Mouse (Mus musculus) midbrain, postnatal 0 days (tissue): ENCODE data around the gene Krtap31-2. TPM values are rescaled to one million over a fixed set of nuclear protein-coding genes. Genes with fewer than 3 reads are reported as not detected.

Experiments
- ATAC-seq: fragments of 200-750 bp; cut with Nextera tagmentation; 2 replicates; pipeline ENCODE4 v1.8.0; 2017; ENCODE audit warnings: moderate number of reproducible peaks, mild to moderate bottlenecking, moderate TSS enrichment, moderate library complexity; ENCODE audit not compliant: low FRiP score
- DNase-seq: peaks from one replicate; pipeline ENCODE4 v3.0.0-alpha.2; 2015; ENCODE audit warnings: low spot score
- H3K27ac ChIP-seq: fragments of 300-500 bp; sonication (generic); 2 replicates; pipeline ENCODE4 v1.5.1; 2014; ENCODE audit warnings: low read depth, mild to moderate bottlenecking, low read length, mixed read lengths
- H3K27me3 ChIP-seq: fragments of 300-500 bp; sonication (generic); 2 replicates; pipeline ENCODE4 v1.6.1; 2014; ENCODE audit warnings: low read length, control low read depth, mixed read lengths; ENCODE audit not compliant: insufficient read depth
- H3K36me3 ChIP-seq: fragments of 300-500 bp; sonication (generic); 2 replicates; pipeline ENCODE4 v1.6.1; 2014; ENCODE audit warnings: low read length, control low read depth, mixed read lengths; ENCODE audit not compliant: insufficient read depth
- H3K4me1 ChIP-seq: fragments of 300-500 bp; sonication (generic); 2 replicates; pipeline ENCODE4 v1.6.1; 2014; ENCODE audit warnings: mild to moderate bottlenecking, control low read depth, antibody characterized with exemption, low read length, mixed read lengths; ENCODE audit not compliant: insufficient read depth
- H3K4me2 ChIP-seq: fragments of 300-500 bp; sonication (generic); 2 replicates; pipeline ENCODE4 v1.6.1; 2014; ENCODE audit warnings: low read depth, mild to moderate bottlenecking, low read length, mixed read lengths; ENCODE audit not compliant: poor library complexity, severe bottlenecking
- H3K4me3 ChIP-seq: fragments of 300-500 bp; sonication (generic); 2 replicates; pipeline ENCODE4 v1.5.1; 2014; ENCODE audit warnings: low read depth, mild to moderate bottlenecking, low read length, moderate library complexity
- H3K9ac ChIP-seq: fragments of 300-500 bp; sonication (generic); replicated peaks from 2 replicates; pipeline ENCODE4 v1.6.1; 2014; ENCODE audit warnings: mild to moderate bottlenecking, low read length, moderate library complexity, mixed read lengths; ENCODE audit not compliant: poor library complexity, severe bottlenecking
- H3K9me3 ChIP-seq: fragments of 300-500 bp; sonication (generic); 2 replicates; pipeline ENCODE4 v1.6.1; 2016; ENCODE audit warnings: low read length, control low read depth
- CTCF ChIP-seq: IDR thresholded peaks from 2 replicates; pipeline ENCODE4 v1.5.1; 2016; ENCODE audit warnings: antibody characterized with exemption, mild to moderate bottlenecking
- WGBS: fragments of 180-500 bp; shearing (Covaris S2); extraction: QIAGEN DNeasy Blood & Tissue Kit; methylation state at CpG from one replicate; pipeline ENCODE4 v1.1.7; 2014; 5-methylcytosine and 5-hydroxymethylcytosine counted together
- polyA plus RNA-seq: library from polyadenylated mRNA; unstranded; fragments of >200 nt; fragmentation: Nextera tagmentation; extraction: Ambion mirVana; gene quantifications from 2 replicates; pipeline ENCODE4 v1.2.1, GENCODE M21; 2015
- total RNA-seq: library from RNA; depleted of rRNA; stranded (reverse); fragments of >200 nt; gene quantifications from 2 replicates; pipeline ENCODE4 v1.2.3, GENCODE M21; 2014; rRNA removed

Krtap31-2 gene
- total and polyA plus RNA-seq, 2 experiments from 2014 or later = not detected

- no peak for TF ChIP-seq CTCF
- Histone ChIP-seq H3K4me2 (no peak overlapping the region), H3K9ac (no peak overlapping the region), H3K4me1 (no peaks in the 10 kb centered on the region), H3K27me3 (no peaks in the 10 kb centered on the region), H3K36me3 (no peaks in the 10 kb centered on the region), H3K4me3 (no peak overlapping the region), H3K27ac (no peak overlapping the region), H3K9me3 (no peaks in the 10 kb centered on the region)
- ATAC-seq (no peak), DNase-seq (no peak)
- WGBS = 83% methylated on average over 2 of the region's 2 CpGs
Measured at GRCm38 (mm10) chr11:99965961-99966360, 29.9 kb downstream of the Krtap31-2 start.

DNA sequence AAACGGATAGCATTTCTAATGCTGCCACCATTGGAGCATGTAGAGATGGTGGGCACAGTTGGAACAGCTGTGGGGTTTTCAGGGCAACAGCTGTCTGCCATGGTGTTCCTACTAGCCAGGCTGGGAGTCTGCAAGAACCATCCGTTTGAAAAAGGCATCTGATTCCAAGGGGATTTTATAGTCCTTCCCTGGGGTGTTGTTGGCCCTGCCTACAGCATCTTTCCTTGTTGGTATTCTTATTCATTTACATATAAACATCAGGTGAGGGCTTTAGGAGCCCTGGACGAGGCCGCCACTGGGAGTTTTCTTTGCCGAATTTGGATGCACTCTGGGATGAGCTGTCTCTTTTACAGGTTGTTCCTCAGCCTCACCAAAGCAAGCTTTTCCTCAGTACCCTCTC is 42.9 kb downstream of the Krtap31-2 start, which contains the start of gene Krtap29-1:
Gene Krtap29-1, minus strand, starts transcription at position 101 of the 400 bp plus-strand sequence.
- Histone ChIP-seq H3K27me3 (no peaks in the 10 kb centered on the region), H3K4me1 (no peaks in the 10 kb centered on the region), H3K9ac (no peak within 1 kb of the TSS), H3K4me2 (no peak within 1 kb of the TSS), H3K9me3 (no peaks in the 10 kb centered on the region), H3K4me3 (no peak within 1 kb of the TSS), H3K27ac (no peak within 1 kb of the TSS), H3K36me3 (no peaks in the 10 kb centered on the region)
- DNase-seq (no peak), ATAC-seq (no peak)
- 73% methylated on average over 5 of the region's 5 CpGs for WGBS
- no peak for TF ChIP-seq CTCF

- Histone ChIP-seq H3K4me1 (no peaks in the 10 kb centered on the region), H3K9me3 (no peaks in the 10 kb centered on the region)
- 87% methylated on average over 9 of the region's 9 CpGs for WGBS
Measured at GRCm38 (mm10) chr11:99982731-99983130, 46.6 kb downstream of the Krtap31-2 start.

DNA sequence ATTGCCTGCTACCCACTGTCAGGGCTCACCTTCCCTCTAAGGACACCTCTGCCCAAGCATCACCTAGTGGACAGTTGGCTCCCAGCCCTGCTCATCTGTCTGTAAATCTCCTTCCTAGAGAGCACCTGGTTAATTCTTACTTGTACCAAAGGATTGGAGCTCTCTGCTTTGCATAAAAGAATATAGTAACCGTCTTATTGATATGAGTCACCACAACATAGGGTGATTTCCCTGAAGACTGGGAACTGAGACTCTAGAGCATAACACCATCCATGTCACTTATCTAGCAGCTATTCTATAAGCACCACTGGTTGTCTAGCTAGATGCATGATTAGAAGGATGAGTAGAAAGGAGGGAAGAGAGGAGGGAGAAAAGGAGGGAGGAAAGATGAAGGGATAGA is 47.4 kb downstream of the Krtap31-2 start:
- 93% methylated on average over 1 of the region's 1 CpGs for WGBS

More at GRCm38 (mm10) chr11:99982731-99983130, 46.6 kb downstream of the Krtap31-2 start:
- Histone ChIP-seq H3K36me3 (no peaks in the 10 kb centered on the region), H3K4me2 (no peak overlapping the region), H3K9ac (no peak overlapping the region), H3K4me3 (no peak overlapping the region), H3K27me3 (no peaks in the 10 kb centered on the region), H3K27ac (no peak overlapping the region)
- ATAC-seq (no peak), DNase-seq (no peak)
- TF ChIP-seq CTCF = no peak

GRCm38 (mm10) chr11:99985291-99986092 is 49.4 kb downstream of the Krtap31-2 start:
- Histone ChIP-seq H3K27me3 (no peaks in the 10 kb centered on the region), H3K9me3 (no peaks in the 10 kb centered on the region), H3K4me1 (no peaks in the 10 kb centered on the region), H3K4me2 (no peak overlapping the region), H3K4me3 (no peak overlapping the region), H3K36me3 (no peaks in the 10 kb centered on the region), H3K27ac (no peak overlapping the region), H3K9ac (no peak overlapping the region)
- ATAC-seq = peak; percentile 66
- 0 out of 2 replicates have a peak, but pooled peaks have one; percentile 1 for TF ChIP-seq CTCF
- peak; percentile 86 for DNase-seq
- WGBS = 72% methylated on average over 20 of the region's 20 CpGs

More for the DNA sequence above, 47.4 kb downstream of the Krtap31-2 start:
- ATAC-seq (no peak), DNase-seq (no peak)
- no peak for TF ChIP-seq CTCF
- no peaks in the 10 kb centered on the region for H3K9me3 ChIP-seq
- H3K9ac ChIP-seq = no peak overlapping the region
- H3K4me1 ChIP-seq = no peaks in the 10 kb centered on the region
- H3K4me2 ChIP-seq = no peak overlapping the region
- H3K4me3 ChIP-seq = no peak overlapping the region
- H3K27me3 ChIP-seq = no peaks in the 10 kb centered on the region
- H3K27ac ChIP-seq = no peak overlapping the region
- no peaks in the 10 kb centered on the region for H3K36me3 ChIP-seq

DNA sequence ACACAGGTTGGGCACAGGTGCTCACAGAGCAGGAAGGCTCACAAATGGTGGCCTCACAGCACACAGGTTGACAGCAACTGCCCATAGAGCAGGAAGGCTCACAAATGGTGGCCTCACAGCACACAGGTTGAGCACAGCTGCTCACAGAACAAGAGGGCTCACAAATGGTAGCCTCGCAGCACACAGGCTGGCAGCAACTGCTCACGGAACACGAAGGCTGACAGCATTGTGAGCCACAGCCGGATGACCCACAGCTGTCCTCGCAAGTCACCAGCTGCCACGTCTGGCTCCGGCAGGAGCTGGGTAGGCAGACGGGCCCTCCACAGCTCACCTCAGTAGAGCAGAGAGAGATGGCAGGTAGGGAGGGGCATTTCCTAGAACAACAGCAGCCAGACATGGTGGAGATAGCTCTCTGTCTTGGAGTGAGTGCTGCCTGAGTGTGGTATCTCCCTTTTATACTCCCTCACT is 50.1 kb downstream of the Krtap31-2 start, which contains the start of gene Krtap16-1:
Gene Krtap16-1, minus strand, starts transcription at position 418 of the 468 bp plus-strand sequence.
- no peak within 1 kb of the TSS for H3K4me2 ChIP-seq

More for the DNA sequence above, 50.1 kb downstream of the Krtap31-2 start, which contains the start of gene Krtap16-1:
- no peak for TF ChIP-seq CTCF
- Histone ChIP-seq H3K4me3 (no peak within 1 kb of the TSS), H3K27me3 (no peaks in the 10 kb centered on the region), H3K4me1 (no peaks in the 10 kb centered on the region), H3K36me3 (no peaks in the 10 kb centered on the region), H3K27ac (no peak within 1 kb of the TSS), H3K9ac (no peak within 1 kb of the TSS), H3K9me3 (no peaks in the 10 kb centered on the region)
- ATAC-seq = no peak
- no peak for DNase-seq
- 78% methylated on average over 8 of the region's 8 CpGs for WGBS

Other genes with a start within 250 kb of the Krtap31-2 start
Only the 30 nearest of the 32 such genes appear.
- gene Gm14180, start 202.0 kb upstream of the Krtap31-2 start, total RNA-seq = not detected in 2 replicates
- not detected in 2 replicates for gene Gm14180, start 202.0 kb upstream of the Krtap31-2 start, polyA plus RNA-seq
- gene Gm11595, start 163.4 kb upstream of the Krtap31-2 start, total RNA-seq = not detected in 2 replicates
- gene Gm11595, start 163.4 kb upstream of the Krtap31-2 start, polyA plus RNA-seq = not detected in 2 replicates
- not detected in 2 replicates for gene Krtap4-8, start 155.6 kb upstream of the Krtap31-2 start, total RNA-seq
- not detected in 2 replicates for gene Krtap4-8, start 155.6 kb upstream of the Krtap31-2 start, polyA plus RNA-seq
- gene Krtap4-9, start 151.1 kb upstream of the Krtap31-2 start, total RNA-seq = not detected in 2 replicates
- not detected in 2 replicates for gene Krtap4-9, start 151.1 kb upstream of the Krtap31-2 start, polyA plus RNA-seq
- not detected in 2 replicates for gene Gm11596, start 142.8 kb upstream of the Krtap31-2 start, total RNA-seq
- gene Gm11596, start 142.8 kb upstream of the Krtap31-2 start, polyA plus RNA-seq = not detected in 2 replicates
- not detected in 2 replicates for gene Gm11569, start 137.4 kb upstream of the Krtap31-2 start, total RNA-seq
- gene Gm11569, start 137.4 kb upstream of the Krtap31-2 start, polyA plus RNA-seq = not detected in 2 replicates
- gene Gm11554, start 131.8 kb upstream of the Krtap31-2 start, total RNA-seq = not detected in 2 replicates
- not detected in 2 replicates for gene Gm11554, start 131.8 kb upstream of the Krtap31-2 start, polyA plus RNA-seq
- gene Krtap4-13, start 126.4 kb upstream of the Krtap31-2 start, total RNA-seq = not detected in 2 replicates
- not detected in 2 replicates for gene Krtap4-13, start 126.4 kb upstream of the Krtap31-2 start, polyA plus RNA-seq
- not detected in 2 replicates for gene Gm11564, start 120.6 kb upstream of the Krtap31-2 start, total RNA-seq
- not detected in 2 replicates for gene Gm11564, start 120.6 kb upstream of the Krtap31-2 start, polyA plus RNA-seq
- gene 2300003K06Rik, start 98.2 kb upstream of the Krtap31-2 start, total RNA-seq = not detected in 2 replicates
- not detected in 2 replicates for gene 2300003K06Rik, start 98.2 kb upstream of the Krtap31-2 start, polyA plus RNA-seq
- not detected in 2 replicates for gene Krtap4-16, start 84.7 kb upstream of the Krtap31-2 start, total RNA-seq
- not detected in 2 replicates for gene Krtap4-16, start 84.7 kb upstream of the Krtap31-2 start, polyA plus RNA-seq
- gene Gm11568, start 78.4 kb upstream of the Krtap31-2 start, total RNA-seq = not detected in 2 replicates
- not detected in 2 replicates for gene Gm11568, start 78.4 kb upstream of the Krtap31-2 start, polyA plus RNA-seq
- gene Gm11559, start 71.8 kb upstream of the Krtap31-2 start, total RNA-seq = not detected in 2 replicates
- not detected in 2 replicates for gene Gm11559, start 71.8 kb upstream of the Krtap31-2 start, polyA plus RNA-seq
- not detected in 2 replicates for gene Krtap9-1, start 62.9 kb upstream of the Krtap31-2 start, total RNA-seq
- not detected in 2 replicates for gene Krtap9-1, start 62.9 kb upstream of the Krtap31-2 start, polyA plus RNA-seq
- gene Gm11567, start 57.1 kb upstream of the Krtap31-2 start, total RNA-seq = not detected in 2 replicates
- gene Gm11567, start 57.1 kb upstream of the Krtap31-2 start, polyA plus RNA-seq = not detected in 2 replicates
- gene Krtap31-1, start 28.4 kb upstream of the Krtap31-2 start, total RNA-seq = not detected in 2 replicates
- gene Krtap31-1, start 28.4 kb upstream of the Krtap31-2 start, polyA plus RNA-seq = not detected in 2 replicates
- gene Gm11565, start 21.5 kb upstream of the Krtap31-2 start, total RNA-seq = not detected in 2 replicates
- gene Gm11565, start 21.5 kb upstream of the Krtap31-2 start, polyA plus RNA-seq = not detected in 2 replicates
- not detected in 2 replicates for gene Krtap9-5, start 12.2 kb downstream of the Krtap31-2 start, total RNA-seq
- gene Krtap9-5, start 12.2 kb downstream of the Krtap31-2 start, polyA plus RNA-seq = not detected in 2 replicates
- not detected in 2 replicates for gene Krtap29-1, start 42.8 kb downstream of the Krtap31-2 start, total RNA-seq
- gene Krtap29-1, start 42.8 kb downstream of the Krtap31-2 start, polyA plus RNA-seq = not detected in 2 replicates
- not detected in 2 replicates for gene Krtap16-1, start 50.3 kb downstream of the Krtap31-2 start, total RNA-seq
- gene Krtap16-1, start 50.3 kb downstream of the Krtap31-2 start, polyA plus RNA-seq = not detected in 2 replicates
- gene Krtap17-1, start 57.7 kb downstream of the Krtap31-2 start, total RNA-seq = 0.22 and 1.4 TPM in 2 replicates
- 1.7 TPM in 2 replicates for gene Krtap17-1, start 57.7 kb downstream of the Krtap31-2 start, polyA plus RNA-seq
- not detected in 2 replicates for gene Krt33a, start 79.9 kb downstream of the Krtap31-2 start, total RNA-seq
- gene Krt33a, start 79.9 kb downstream of the Krtap31-2 start, polyA plus RNA-seq = not detected in 2 replicates
- gene Krt33b, start 93.6 kb downstream of the Krtap31-2 start, total RNA-seq = not detected in 2 replicates
- gene Krt33b, start 93.6 kb downstream of the Krtap31-2 start, polyA plus RNA-seq = 0.13 and 0.25 TPM in 2 replicates
- gene Krt34, start 105.3 kb downstream of the Krtap31-2 start, total RNA-seq = not detected in 2 replicates
- gene Krt34, start 105.3 kb downstream of the Krtap31-2 start, polyA plus RNA-seq = not detected in 2 replicates
- gene Krt31, start 114.3 kb downstream of the Krtap31-2 start, total RNA-seq = 0.93 TPM in 1 of 2 replicates, not detected in the other
- not detected in 2 replicates for gene Krt31, start 114.3 kb downstream of the Krtap31-2 start, polyA plus RNA-seq
- not detected in 2 replicates for gene Krt32, start 151.9 kb downstream of the Krtap31-2 start, total RNA-seq
- gene Krt32, start 151.9 kb downstream of the Krtap31-2 start, polyA plus RNA-seq = not detected in 2 replicates
- 0.60 TPM in 1 of 2 replicates, not detected in the other for gene Krt35, start 159.9 kb downstream of the Krtap31-2 start, total RNA-seq
- gene Krt35, start 159.9 kb downstream of the Krtap31-2 start, polyA plus RNA-seq = 0.10 TPM in 1 of 2 replicates, not detected in the other
- gene Krt36, start 169.3 kb downstream of the Krtap31-2 start, total RNA-seq = 0.44 TPM in 1 of 2 replicates, not detected in the other
- not detected in 2 replicates for gene Krt36, start 169.3 kb downstream of the Krtap31-2 start, polyA plus RNA-seq
- gene Krt13, start 185.3 kb downstream of the Krtap31-2 start, total RNA-seq = not detected in 2 replicates
- gene Krt13, start 185.3 kb downstream of the Krtap31-2 start, polyA plus RNA-seq = not detected in 2 replicates
- 0.33 and 6.0 TPM in 2 replicates for gene Krt15, start 199.6 kb downstream of the Krtap31-2 start, total RNA-seq
- gene Krt15, start 199.6 kb downstream of the Krtap31-2 start, polyA plus RNA-seq = 0.22 and 0.43 TPM in 2 replicates